Mouse (Mus musculus): ENCODE data around the gene Rsad1. TPM values are rescaled to one million over a fixed set of nuclear protein-coding genes. Genes with fewer than 3 reads are reported as not detected.

The Rsad1 gene
- 4.3 and 5.4 TPM in 2 replicates for polyA plus RNA-seq (2015; fragmentation: Nextera tagmentation; extraction: Ambion mirVana)

DNA sequence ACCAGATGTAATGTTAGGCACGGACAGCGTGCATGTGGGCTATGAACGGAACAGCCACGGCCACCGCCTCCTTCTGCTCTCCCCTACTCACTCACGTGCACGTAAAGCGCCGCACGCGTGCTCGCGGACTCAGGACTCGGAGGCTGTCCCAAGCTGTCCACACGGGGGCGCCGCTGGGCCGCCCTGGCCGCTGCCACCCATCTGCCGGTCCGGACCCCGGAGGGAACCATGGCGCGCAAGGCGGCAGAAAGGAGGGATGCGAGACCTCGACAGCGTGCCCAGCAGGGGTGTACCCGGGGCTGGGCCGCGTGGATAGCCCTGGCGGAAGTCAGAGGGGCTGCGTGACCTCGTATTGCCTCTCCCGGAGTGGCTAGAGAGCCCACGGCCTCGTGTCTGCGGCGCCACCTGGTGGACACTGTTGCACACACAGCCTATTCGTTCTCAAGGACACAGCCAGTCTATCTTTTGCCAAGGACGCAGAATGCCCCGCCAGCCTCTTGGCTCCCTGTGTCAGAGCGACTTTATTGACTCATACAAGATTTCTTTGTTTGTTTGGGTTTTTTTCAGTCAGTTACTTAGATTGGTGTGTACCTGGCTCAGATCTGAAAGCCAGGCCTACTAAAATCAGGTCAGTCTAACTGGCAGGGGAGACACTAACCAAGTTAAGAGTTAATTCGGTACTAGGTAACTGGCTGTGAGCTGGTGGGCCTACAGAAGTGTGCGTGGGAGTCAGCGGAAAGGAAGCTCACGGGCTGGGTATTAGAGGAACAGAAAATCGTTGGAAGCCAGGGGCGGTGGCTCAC is at the start of gene Rsad1:
Gene Rsad1 (minus strand): TSS at position 368 of the 803 bp plus-strand sequence.
- Histone ChIP-seq H3K27ac (replicated peaks) (peak within 1 kb of the TSS; percentile 93), H3K4me3 (replicated peaks) (peak within 1 kb of the TSS; percentile 68), H3K36me3 (0 out of 2 replicates have a peak, but pooled peaks cover under 1% of the 10 kb centered on the region), H3K9me3 (replicated peaks) (no peaks in the 10 kb centered on the region), H3K4me1 (peaks cover 26% of the 10 kb centered on the region), H3K27me3 (no peaks in the 10 kb centered on the region), H3K4me2 (replicated peaks) (peak within 1 kb of the TSS; percentile 74), H3K9ac (peak within 1 kb of the TSS; percentile 54)
- 3% methylated on average over 48 of the region's 49 CpGs for WGBS
- peak; percentile 85 for ATAC-seq (ENCODE audit: insufficient number of reproducible peaks, low FRiP score, low TSS enrichment, low read depth)

DNA sequence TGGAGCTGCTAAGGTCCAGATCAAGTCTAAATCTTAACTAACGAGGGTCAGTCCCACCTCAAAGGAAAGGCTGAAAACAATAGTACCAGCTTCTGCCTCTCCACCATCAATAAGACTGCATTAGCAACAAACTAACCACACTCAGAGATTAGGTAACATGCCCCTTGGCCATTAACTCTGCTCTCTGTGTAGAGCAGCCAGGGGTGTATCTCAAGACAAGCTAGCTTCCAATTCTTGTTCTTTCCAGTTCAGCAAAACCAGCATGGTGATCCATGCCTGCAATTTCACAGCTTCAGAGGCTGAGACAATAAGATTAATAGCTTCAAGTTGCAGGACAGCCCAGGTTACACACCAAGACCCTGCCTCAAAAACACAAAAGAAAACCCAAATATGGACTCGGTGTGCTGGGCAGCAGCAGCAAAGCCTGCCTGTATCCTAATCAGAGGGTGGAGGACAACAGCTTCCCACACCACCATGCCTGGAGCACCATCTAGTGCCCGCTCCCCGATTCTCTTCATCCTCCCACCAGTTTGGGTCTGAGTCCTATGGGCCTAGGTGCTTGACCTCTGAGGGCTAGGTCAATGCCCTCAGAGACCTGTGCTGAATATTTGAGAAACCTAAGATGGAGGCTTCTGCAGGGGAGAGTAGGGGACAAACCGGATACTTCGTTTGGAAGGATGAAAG is 49.5 kb upstream of the Rsad1 start:
- H3K36me3 ChIP-seq, result peaks cover 6% of the 10 kb centered on the region; the same call in 1 of the 2 replicates
- 54% methylated on average over 6 of the region's 6 CpGs for WGBS
- no peak overlapping the region for H3K4me3 ChIP-seq (replicated peaks)
- H3K9me3 ChIP-seq (replicated peaks), result no peaks in the 10 kb centered on the region
- peaks cover 15% of the 10 kb centered on the region for H3K4me1 ChIP-seq
- no peak overlapping the region for H3K9ac ChIP-seq
- no peak overlapping the region for H3K27ac ChIP-seq (replicated peaks)
- H3K4me2 ChIP-seq (replicated peaks), result no peak overlapping the region
- ATAC-seq (ENCODE audit: insufficient number of reproducible peaks, low FRiP score, low TSS enrichment, low read depth), result no peak
- no peaks in the 10 kb centered on the region for H3K27me3 ChIP-seq

DNA sequence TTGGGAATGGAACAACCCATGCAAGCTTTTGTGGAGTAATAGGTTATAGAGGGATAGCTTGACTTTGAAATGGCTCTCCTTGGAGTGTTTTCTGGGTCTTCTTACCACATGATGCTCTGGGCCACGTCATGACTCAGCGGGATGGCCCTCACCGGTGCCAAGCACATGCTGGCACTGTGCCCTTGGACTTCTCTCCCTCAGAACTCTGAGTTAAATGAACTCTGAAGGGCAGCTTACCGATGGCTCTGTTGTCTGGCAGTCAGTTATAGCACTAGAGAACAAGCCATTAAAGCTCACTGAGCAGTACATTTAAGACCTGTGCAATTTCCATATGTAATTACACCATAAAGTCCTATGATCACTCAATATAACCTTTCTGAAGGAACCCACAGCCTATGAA is 48.3 kb upstream of the Rsad1 start:
- no peak overlapping the region for H3K4me3 ChIP-seq (replicated peaks)
- no peak for ATAC-seq (ENCODE audit: insufficient number of reproducible peaks, low FRiP score, low TSS enrichment, low read depth)

DNA sequence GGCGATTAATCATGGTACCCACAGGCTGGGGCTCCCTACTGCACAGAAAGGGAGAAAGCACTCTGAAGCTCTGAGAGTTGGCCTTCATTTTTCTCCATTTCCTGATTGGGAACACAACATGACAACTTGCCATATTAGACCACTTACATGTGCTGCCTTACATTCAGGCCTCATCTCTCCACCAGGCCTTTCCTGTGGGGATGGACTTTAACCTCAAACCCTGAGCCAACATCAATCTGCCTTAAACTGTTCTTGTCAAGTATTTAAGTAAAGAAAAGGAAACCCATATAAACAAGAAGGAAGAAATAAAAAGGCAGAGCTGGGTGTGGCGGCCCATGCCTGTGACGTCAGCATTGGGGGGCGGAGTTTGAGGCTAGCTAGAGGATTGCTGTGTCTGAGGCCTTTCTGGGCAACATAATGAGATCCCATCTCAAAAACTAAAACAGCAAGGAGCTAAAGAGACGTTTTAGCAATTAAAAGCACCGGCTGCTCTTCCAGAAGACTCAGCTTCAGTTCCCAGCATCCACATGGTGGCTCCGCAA is 47.3 kb upstream of the Rsad1 start:
- WGBS, result 70% methylated on average over 7 of the region's 7 CpGs
- Histone ChIP-seq H3K4me1 (peaks cover 16% of the 10 kb centered on the region), H3K4me3 (replicated peaks) (no peak overlapping the region), H3K9me3 (replicated peaks) (no peaks in the 10 kb centered on the region), H3K9ac (no peak overlapping the region), H3K4me2 (replicated peaks) (no peak overlapping the region), H3K36me3 (peaks cover 6% of the 10 kb centered on the region; the same call in 1 of the 2 replicates), H3K27ac (replicated peaks) (no peak overlapping the region), H3K27me3 (no peaks in the 10 kb centered on the region)
- no peak for ATAC-seq (ENCODE audit: insufficient number of reproducible peaks, low FRiP score, low TSS enrichment, low read depth)

More for the DNA sequence above, 48.3 kb upstream of the Rsad1 start:
- no peaks in the 10 kb centered on the region for H3K27me3 ChIP-seq
- 72% methylated on average over 4 of the region's 4 CpGs for WGBS
- H3K9ac ChIP-seq, result no peak overlapping the region
- no peaks in the 10 kb centered on the region for H3K9me3 ChIP-seq (replicated peaks)
- peaks cover 15% of the 10 kb centered on the region for H3K4me1 ChIP-seq
- H3K4me2 ChIP-seq (replicated peaks), result no peak overlapping the region
- H3K36me3 ChIP-seq, result peaks cover 6% of the 10 kb centered on the region; the same call in 1 of the 2 replicates
- no peak overlapping the region for H3K27ac ChIP-seq (replicated peaks)

DNA sequence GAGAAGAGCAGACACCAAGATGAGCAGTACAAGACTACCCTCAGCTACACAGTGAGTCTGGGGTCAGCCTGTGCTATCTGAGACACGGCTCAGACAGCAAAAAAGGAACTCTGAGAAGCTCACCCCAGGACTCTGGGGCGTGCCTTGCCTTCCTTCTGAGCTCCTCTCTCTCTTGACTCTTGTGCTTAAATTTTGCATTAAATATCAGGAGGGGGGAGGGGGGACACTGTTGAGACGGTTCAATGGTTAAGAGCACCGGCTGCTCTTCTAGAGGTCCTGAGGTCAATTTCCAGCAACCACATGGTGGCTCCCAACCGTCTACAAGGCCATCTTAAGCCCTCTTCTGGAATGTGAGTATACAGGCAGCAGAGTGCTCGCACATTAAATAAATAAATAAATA is 38.5 kb upstream of the Rsad1 start:
- no peak overlapping the region for H3K27ac ChIP-seq (replicated peaks)
- H3K4me1 ChIP-seq, result peaks cover 8% of the 10 kb centered on the region
- ATAC-seq (ENCODE audit: insufficient number of reproducible peaks, low FRiP score, low TSS enrichment, low read depth), result no peak
- H3K27me3 ChIP-seq, result no peaks in the 10 kb centered on the region
- H3K9ac ChIP-seq, result no peak overlapping the region
- no peak overlapping the region for H3K4me3 ChIP-seq (replicated peaks)
- H3K4me2 ChIP-seq (replicated peaks), result no peak overlapping the region
- WGBS, result 73% methylated on average over 6 of the region's 6 CpGs
- H3K36me3 ChIP-seq, result no peaks in the 10 kb centered on the region
- H3K9me3 ChIP-seq (replicated peaks), result no peaks in the 10 kb centered on the region

DNA sequence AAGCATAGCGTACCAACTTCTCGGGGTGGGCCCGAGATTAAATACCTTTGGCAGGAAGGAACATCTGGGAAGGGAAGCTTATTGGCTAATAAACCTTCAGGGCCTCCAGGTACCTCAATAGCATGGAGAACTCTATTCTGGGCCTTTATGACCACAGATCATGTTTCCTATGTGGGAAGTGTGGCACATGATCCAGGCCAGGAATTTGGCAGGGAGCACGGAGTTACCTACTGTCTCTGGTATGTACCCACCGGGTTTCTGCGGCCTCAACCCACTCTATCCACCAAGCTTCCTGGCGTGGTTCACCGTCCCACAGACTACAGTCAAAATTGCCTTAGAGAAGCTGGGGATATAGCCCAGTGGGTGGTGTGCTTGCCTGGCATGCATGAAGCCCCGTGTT is 36.0 kb upstream of the Rsad1 start:
- no peak; the same call in 1 of the 2 replicates for ATAC-seq (ENCODE audit: insufficient number of reproducible peaks, low FRiP score, low TSS enrichment, low read depth)
- Histone ChIP-seq H3K9ac (no peak overlapping the region), H3K27ac (replicated peaks) (no peak overlapping the region)

DNA sequence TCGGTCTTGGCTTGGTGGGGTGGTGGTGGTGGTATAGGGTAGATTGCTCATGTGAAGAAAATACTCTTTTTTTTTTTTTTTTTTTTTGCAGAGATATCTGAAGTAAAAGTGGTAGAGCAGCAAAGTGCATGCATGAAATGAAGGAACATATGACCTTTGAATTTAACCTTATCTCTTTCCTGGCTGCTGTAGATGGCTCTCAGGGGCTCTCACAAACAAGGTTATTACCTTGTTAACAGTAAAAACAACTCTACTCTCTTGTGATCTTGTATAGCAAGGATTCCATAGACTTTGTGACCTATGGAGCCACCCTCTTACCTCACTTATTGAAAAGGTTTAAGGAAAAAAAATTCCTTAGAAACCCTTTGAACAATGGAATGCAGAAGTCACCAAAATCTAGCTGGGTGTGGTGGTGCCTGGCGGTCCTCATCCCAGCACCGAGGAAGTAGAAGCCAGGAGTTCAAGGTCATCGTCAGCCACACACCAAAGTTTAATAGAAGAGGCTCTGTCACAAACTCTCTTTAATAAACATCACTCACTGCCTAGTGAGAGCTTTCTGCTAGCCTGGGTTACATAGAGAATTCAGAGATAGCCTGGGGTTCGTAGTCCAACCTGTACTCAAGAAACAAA is 31.2 kb upstream of the Rsad1 start:
- H3K27me3 ChIP-seq, result no peaks in the 10 kb centered on the region
- no peaks in the 10 kb centered on the region for H3K4me1 ChIP-seq
- no peak overlapping the region for H3K27ac ChIP-seq (replicated peaks)
- no peaks in the 10 kb centered on the region for H3K9me3 ChIP-seq (replicated peaks)
- no peak for ATAC-seq (ENCODE audit: insufficient number of reproducible peaks, low FRiP score, low TSS enrichment, low read depth)
- H3K9ac ChIP-seq, result no peak overlapping the region
- no peaks in the 10 kb centered on the region; the same call in 1 of the 2 replicates for H3K36me3 ChIP-seq
- WGBS, result 89% methylated on average over 5 of the region's 5 CpGs
- H3K4me3 ChIP-seq (replicated peaks), result no peak overlapping the region
- H3K4me2 ChIP-seq (replicated peaks), result no peak overlapping the region

More for the DNA sequence above, 36.0 kb upstream of the Rsad1 start:
- no peak overlapping the region for H3K4me3 ChIP-seq (replicated peaks)
- no peaks in the 10 kb centered on the region for H3K36me3 ChIP-seq
- H3K4me2 ChIP-seq (replicated peaks), result no peak overlapping the region
- 85% methylated on average over 9 of the region's 9 CpGs for whole genome bisulfite sequencing
- no peaks in the 10 kb centered on the region for H3K4me1 ChIP-seq
- no peaks in the 10 kb centered on the region for H3K9me3 ChIP-seq (replicated peaks)
- H3K27me3 ChIP-seq, result no peaks in the 10 kb centered on the region

DNA sequence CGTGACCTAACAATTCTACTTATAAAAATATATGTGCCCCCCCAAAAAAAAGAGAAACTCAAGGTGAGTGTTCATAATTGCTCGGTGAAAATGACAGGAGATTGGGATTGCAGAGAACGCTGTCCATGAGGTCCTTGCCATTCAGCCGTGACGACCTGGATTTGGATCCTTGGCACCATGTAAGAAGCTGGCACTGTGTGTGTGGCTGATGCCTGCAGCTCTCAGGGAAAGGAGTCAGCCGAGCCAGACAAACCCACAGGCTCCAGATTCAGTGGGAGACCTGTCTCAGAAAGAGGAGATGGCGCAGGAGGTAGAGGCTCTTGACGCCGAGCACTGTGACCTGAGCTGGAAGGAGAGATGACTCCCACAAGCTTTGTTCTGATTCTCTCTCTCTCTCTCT is 27.3 kb upstream of the Rsad1 start:
- H3K4me1 ChIP-seq, result no peaks in the 10 kb centered on the region
- no peaks in the 10 kb centered on the region for H3K9me3 ChIP-seq (replicated peaks)
- H3K36me3 ChIP-seq, result no peaks in the 10 kb centered on the region; the same call in 1 of the 2 replicates
- H3K4me3 ChIP-seq (replicated peaks), result no peak overlapping the region
- no peak overlapping the region for H3K4me2 ChIP-seq (replicated peaks)
- H3K27me3 ChIP-seq, result no peaks in the 10 kb centered on the region
- H3K27ac ChIP-seq (replicated peaks), result no peak overlapping the region
- 89% methylated on average over 9 of the region's 9 CpGs for WGBS
- ATAC-seq (ENCODE audit: insufficient number of reproducible peaks, low FRiP score, low TSS enrichment, low read depth), result no peak
- H3K9ac ChIP-seq, result no peak overlapping the region

DNA sequence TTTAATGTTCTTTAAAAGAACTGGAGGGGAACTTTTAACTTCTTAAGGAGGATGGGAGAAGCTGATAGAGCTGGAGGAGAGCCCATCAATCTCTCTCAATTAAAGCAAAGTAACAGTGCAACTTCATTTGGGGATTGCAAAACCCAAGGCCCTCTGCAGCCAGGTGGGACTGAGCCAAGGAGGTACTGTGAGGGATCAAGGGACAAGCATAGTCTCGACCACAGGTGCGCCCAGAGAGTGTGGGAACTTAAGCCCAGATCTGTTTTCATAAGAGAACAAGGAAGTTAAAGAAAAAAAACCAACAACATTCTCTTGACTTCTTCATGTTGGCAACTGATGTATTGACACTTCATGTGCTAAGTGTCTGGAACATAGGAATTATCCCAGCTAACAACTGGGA is 26.0 kb upstream of the Rsad1 start:
- Histone ChIP-seq H3K4me1 (no peaks in the 10 kb centered on the region), H3K4me3 (replicated peaks) (no peak overlapping the region), H3K9me3 (replicated peaks) (no peaks in the 10 kb centered on the region), H3K36me3 (peaks cover 3% of the 10 kb centered on the region; the same call in 1 of the 2 replicates), H3K4me2 (replicated peaks) (no peak overlapping the region), H3K27ac (replicated peaks) (no peak overlapping the region), H3K9ac (no peak overlapping the region), H3K27me3 (no peaks in the 10 kb centered on the region)
- ATAC-seq (ENCODE audit: insufficient number of reproducible peaks, low FRiP score, low TSS enrichment, low read depth), result no peak
- WGBS, result 72% methylated on average over 2 of the region's 2 CpGs

DNA sequence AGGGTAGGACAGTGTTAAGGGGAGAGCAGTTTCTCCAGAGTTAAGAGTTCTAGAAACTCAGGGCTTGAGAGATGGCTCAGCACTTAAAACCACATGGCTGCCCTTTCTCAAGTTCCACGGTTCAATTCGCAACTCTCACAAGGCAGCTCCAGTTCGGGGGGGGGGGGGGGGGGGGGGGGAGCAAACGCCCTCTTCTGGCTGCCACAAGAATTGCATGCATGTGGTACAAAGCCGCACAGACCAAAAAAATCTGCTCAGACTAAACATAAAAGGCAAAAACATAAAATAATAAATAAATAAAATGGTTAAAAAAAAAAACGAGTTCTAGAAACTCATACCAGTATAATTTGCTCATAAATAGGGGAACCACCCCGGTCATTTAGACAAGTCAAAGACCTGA is 25.5 kb upstream of the Rsad1 start:
- Histone ChIP-seq H3K4me3 (replicated peaks) (no peak overlapping the region), H3K27me3 (no peaks in the 10 kb centered on the region), H3K9ac (no peak overlapping the region), H3K9me3 (replicated peaks) (no peaks in the 10 kb centered on the region), H3K27ac (replicated peaks) (no peak overlapping the region), H3K4me1 (no peaks in the 10 kb centered on the region), H3K36me3 (peaks cover 8% of the 10 kb centered on the region; the same call in 1 of the 2 replicates), H3K4me2 (replicated peaks) (no peak overlapping the region)
- ATAC-seq (ENCODE audit: insufficient number of reproducible peaks, low FRiP score, low TSS enrichment, low read depth), result no peak
- 18% methylated on average over 7 of the region's 7 CpGs for WGBS

DNA sequence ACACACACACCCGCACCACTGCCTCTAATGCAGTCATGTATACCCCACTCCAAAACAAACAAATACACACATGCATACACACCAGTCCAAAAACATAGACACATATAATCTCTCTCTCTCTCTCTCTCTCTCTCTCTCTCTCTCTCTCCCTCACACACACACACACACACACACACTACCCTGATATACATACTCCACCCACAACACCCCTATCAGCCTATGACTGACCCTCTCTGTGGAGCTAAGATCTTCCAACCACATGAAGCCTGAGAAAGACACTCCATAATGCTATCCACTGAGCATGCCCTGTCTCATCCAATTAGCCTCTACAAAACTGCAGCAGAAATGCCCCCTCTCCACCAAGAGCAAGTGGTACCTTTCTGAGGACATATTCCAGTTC is 22.8 kb upstream of the Rsad1 start:
- no peak overlapping the region for H3K9ac ChIP-seq
- peaks cover 25% of the 10 kb centered on the region for H3K36me3 ChIP-seq
- no peak overlapping the region for H3K4me3 ChIP-seq (replicated peaks)
- no peaks in the 10 kb centered on the region for H3K9me3 ChIP-seq (replicated peaks)
- H3K4me1 ChIP-seq, result no peaks in the 10 kb centered on the region
- 93% methylated on average over 1 of the region's 1 CpGs for WGBS
- no peaks in the 10 kb centered on the region for H3K27me3 ChIP-seq
- no peak overlapping the region for H3K27ac ChIP-seq (replicated peaks)
- ATAC-seq (ENCODE audit: insufficient number of reproducible peaks, low FRiP score, low TSS enrichment, low read depth), result no peak
- H3K4me2 ChIP-seq (replicated peaks), result no peak overlapping the region

All from embryonic facial prominence, embryonic 15.5 days (tissue).